Mouse (Mus musculus): ENCODE measurements at regions not wholly inside any gene's neighbourhood (a gene's known extent, or its start where the extent isn't known, plus 50 kb on each side); places are given as distances from the start of the nearest gene placed in this dataset.

GRCm38 (mm10) chr9:87961796-87962195 lies 230.7 kb upstream of the Tbx18 start:
- DNase-seq (ENCODE audit: inconsistent ontology term): no peak

- no peak for DNase-seq (ENCODE audit: inconsistent ontology term)
Measured at GRCm38 (mm10) chr9:87964508-87964907, 233.4 kb upstream of the Tbx18 start.

- DNase-seq (ENCODE audit: inconsistent ontology term): no peak
Measured at GRCm38 (mm10) chr9:87965103-87965780, 234.2 kb upstream of the Tbx18 start.

- peak; percentile 43 for DNase-seq (ENCODE audit: inconsistent ontology term)
Measured at GRCm38 (mm10) chr9:87968190-87969082, 237.4 kb upstream of the Tbx18 start.

GRCm38 (mm10) chr9:87970586-87970985 lies 239.5 kb upstream of the Tbx18 start:
- no peak for DNase-seq (ENCODE audit: inconsistent ontology term)

- no peak for DNase-seq (ENCODE audit: inconsistent ontology term)
Measured at GRCm38 (mm10) chr9:87971791-87972190, 240.7 kb upstream of the Tbx18 start.

- DNase-seq (ENCODE audit: inconsistent ontology term): no peak
Measured at GRCm38 (mm10) chr9:87973531-87973930, 242.5 kb upstream of the Tbx18 start.

GRCm38 (mm10) chr9:87984910-87985309 lies 253.8 kb upstream of the Tbx18 start:
- DNase-seq (ENCODE audit: inconsistent ontology term): no peak

- DNase-seq (ENCODE audit: inconsistent ontology term): no peak
Measured at GRCm38 (mm10) chr9:87985439-87985838, 254.4 kb upstream of the Tbx18 start.

- DNase-seq (ENCODE audit: inconsistent ontology term): peak; percentile 23
Measured at GRCm38 (mm10) chr9:88005945-88006700, 275.1 kb upstream of the Tbx18 start.

- no peak for DNase-seq (ENCODE audit: inconsistent ontology term)
Measured at GRCm38 (mm10) chr9:88023752-88024151, 292.7 kb upstream of the Tbx18 start.

- DNase-seq (ENCODE audit: inconsistent ontology term): no peak
Measured at GRCm38 (mm10) chr9:88025936-88026335, 294.9 kb upstream of the Tbx18 start.

GRCm38 (mm10) chr9:88030509-88031148 lies 296.4 kb upstream of the Nt5e start:
- no peak for DNase-seq (ENCODE audit: inconsistent ontology term)

- DNase-seq (ENCODE audit: inconsistent ontology term): no peak
Measured at GRCm38 (mm10) chr9:88037560-88037959, 289.4 kb upstream of the Nt5e start.

GRCm38 (mm10) chr9:88049270-88049669 lies 277.7 kb upstream of the Nt5e start:
- DNase-seq (ENCODE audit: inconsistent ontology term): peak; percentile 21

- no peak for DNase-seq (ENCODE audit: inconsistent ontology term)
Measured at GRCm38 (mm10) chr9:88049792-88050191, 277.2 kb upstream of the Nt5e start.

GRCm38 (mm10) chr9:88058551-88058950 lies 268.4 kb upstream of the Nt5e start:
- peak; percentile 80 for DNase-seq (ENCODE audit: inconsistent ontology term)

GRCm38 (mm10) chr9:88059005-88059404 lies 268.0 kb upstream of the Nt5e start:
- no peak for DNase-seq (ENCODE audit: inconsistent ontology term)

GRCm38 (mm10) chr9:88063973-88064676 lies 262.9 kb upstream of the Nt5e start:
- no peak for DNase-seq (ENCODE audit: inconsistent ontology term)

- peak; percentile 23 for DNase-seq (ENCODE audit: inconsistent ontology term)
Measured at GRCm38 (mm10) chr9:88065057-88065456, 261.9 kb upstream of the Nt5e start.

GRCm38 (mm10) chr9:88065777-88066176 lies 261.2 kb upstream of the Nt5e start:
- DNase-seq (ENCODE audit: inconsistent ontology term): no peak
